Mouse (Mus musculus): ENCODE measurements around the gene 9230104L09Rik.

DNA sequence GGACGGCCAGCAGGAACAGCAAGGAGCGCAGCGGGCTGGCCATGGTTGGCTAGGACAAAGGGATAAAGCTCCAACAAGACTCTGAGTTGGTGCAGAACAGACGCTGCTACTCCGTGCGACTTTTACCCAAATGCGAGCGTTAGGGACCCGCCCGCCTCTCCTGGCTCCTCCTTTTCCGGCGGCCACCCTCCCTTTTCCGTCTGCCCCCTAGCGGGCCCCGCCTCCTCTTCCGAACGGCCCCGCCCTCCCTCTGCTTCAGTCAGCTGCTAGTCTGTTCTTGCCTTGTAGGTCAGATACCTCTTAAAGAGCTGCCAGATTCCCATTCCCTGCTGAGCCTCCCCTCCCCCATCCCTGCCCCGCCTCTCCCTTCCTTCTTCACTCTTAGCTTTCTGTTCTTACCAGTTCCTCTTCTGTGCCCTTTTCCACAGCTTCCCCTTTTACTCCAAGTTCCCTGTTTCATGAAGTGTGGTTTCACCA is 10.5 kb upstream of the 9230104L09Rik start, which contains the start of gene Cst3:
- no peak for TF ChIP-seq CTCF (IDR thresholded peaks at IDR 0.05; ENCODE audit: low read depth, low read length)
- TF ChIP-seq TAL1 (conservative IDR thresholded peaks at IDR 0.05; ENCODE audit: low read depth, low read length), result no peak
